Mouse (Mus musculus) urinary bladder, postnatal 4 days (tissue): Measurements from ENCODE around the gene Fgf4.

ENCODE experiments used
- DNase-seq, 2 experiments: peaks; one replicate each; pipeline ENCODE4 v3.0.0; 2021 to 2022; ENCODE audit warnings: low spot score in 2 of 2

Gene Fgf4

DNA sequence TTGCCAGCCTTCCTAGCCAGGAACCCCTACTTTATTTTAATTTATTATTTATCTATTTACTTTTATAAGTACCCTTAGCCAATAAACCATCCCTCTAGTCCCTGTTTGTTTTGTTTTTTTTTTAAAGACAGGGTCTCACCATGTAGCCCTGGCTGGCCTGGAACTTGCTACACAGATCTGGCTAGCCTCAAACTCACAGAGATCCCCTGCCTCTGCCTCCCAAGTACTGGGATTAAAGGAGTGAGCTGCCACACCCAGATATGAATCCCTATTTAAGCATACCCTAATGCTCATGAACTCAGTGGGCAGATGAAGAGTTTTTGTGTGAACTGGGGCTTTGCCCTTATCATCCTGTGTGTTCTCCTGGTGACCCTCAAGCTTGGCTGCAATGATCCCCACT lies at the start of gene Fgf4:
Gene Fgf4 (plus strand): TSS at position 301 of the 400 bp plus-strand sequence.
- no peak for DNase-seq

DNA sequence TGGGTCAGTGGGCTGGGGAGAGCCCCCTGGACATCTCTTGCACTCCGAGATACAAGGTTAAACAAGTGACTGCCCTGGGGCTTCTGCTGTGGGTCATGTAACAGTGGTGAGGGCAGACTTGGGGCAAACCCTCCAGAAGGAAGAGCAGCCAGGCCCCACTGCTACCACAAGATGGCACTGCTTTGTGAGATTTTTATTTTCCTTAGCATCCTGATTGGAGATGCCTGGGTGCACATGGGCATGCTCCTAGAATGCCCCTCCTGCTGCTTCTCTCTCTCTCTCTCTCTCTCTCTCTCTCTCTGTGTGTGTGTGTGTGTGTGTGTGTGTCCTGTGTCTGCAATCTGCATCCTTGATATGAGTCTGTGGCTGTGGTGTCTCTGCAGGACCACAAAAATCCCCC lies 48.7 kb upstream of the Fgf4 start:
- DNase-seq = no peak

DNA sequence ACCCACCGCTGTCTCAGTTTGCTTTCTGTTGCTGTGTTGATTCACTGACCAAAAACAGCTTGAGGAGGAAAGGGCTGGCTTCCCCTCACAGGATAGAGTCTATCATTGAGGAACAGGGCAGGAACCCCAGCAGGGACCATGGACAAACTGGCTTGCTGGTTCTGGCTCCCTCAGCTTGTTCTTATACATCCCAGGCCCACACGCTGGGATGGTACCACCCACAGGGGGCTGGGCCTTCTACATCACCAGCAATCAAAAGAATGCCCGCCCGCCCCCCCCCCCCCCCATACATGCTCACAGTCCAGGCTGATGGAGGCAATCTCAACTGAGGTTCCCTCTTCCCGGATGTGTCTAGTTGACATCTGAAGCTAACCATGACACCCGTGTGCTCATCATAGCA lies 40.1 kb upstream of the Fgf4 start:
- no peak for DNase-seq

DNA sequence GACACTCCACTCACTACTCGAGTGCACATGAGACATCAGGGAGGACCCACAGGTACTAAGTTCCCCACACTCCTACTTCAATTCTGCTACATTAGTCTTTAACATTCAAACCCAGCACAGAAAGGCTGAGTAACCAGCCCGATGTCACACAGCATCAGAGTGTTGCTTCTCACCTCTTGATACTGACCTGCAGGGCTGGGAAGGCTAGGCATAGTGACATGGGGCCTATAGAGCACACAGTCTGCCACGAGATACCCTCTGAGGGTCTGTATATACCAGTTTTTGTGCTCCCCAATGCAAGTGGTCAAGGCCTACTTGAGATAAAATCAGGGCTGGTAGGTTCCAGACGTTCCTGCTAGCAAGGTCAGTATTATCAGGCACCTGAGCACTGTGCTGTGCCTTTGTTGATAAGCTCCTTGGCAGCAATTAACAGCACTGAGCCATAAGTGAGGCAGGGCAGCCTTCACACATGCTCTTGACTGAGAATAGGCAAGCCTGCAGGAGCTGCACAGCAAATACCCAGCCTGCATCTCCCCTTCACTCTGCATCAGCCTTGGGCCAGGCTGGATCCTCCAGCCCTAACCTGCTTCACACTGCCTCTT lies 39.1 kb upstream of the Fgf4 start:
- DNase-seq = no peak

DNA sequence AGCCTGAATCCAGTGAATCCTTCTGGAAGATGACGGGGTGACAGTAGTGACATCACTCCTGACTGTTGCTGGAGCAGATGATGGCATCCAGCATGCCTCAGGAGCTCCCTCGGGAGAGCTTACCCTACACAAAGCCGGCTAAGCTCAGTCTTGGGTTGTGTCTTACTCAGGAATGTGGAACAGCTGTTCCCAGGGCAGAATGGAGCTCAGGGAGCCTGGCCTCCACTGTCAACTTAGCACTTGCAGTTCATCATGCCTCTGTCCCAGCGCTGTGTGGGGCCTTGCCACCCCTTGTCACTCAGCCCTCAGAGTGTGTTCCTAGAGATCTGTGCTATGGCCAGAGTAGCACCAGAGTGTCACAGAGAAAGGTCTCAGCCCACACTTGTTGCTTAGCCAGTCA lies 35.6 kb upstream of the Fgf4 start:
- DNase-seq = no peak

DNA sequence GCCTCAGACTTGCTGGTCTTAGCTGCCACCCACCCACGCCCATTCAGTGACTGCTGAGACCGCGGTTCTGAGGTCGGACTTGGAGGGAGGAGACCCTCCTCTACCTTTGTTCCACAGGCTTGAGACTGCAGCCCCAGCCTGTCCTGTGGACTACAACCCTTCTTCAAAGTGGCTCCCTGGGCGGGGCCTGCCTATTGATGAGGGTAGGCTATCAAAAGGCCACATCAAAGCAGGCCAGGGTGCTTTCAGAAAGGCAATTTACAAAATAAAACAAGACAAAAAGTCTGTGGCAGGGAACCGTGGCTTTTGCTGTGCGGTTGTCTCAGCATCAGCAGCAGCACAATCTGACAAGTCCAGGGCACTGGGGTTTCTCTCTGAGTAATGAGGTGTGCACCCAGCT lies 25.3 kb upstream of the Fgf4 start:
- DNase-seq = no peak

DNA sequence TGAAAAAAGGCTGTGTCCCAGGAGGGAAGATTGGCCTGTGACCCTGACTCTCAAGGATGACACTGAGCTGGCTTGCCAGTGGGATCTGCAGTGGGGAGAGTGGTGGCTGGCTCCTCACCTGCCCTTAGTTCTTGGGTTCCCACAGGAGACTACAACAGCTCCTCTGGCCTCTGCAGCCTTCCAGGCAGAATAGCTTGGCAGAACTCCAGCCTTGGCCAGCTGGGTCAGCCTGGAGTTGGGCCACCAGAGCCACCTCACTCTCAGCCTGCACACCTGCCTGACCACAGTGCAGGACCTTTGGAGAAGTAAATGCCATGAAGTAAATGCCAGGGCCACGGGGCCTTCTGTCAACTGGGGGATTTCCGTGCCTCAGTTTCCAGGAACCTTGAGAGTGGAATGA lies 23.2 kb upstream of the Fgf4 start:
- DNase-seq = no peak

DNA sequence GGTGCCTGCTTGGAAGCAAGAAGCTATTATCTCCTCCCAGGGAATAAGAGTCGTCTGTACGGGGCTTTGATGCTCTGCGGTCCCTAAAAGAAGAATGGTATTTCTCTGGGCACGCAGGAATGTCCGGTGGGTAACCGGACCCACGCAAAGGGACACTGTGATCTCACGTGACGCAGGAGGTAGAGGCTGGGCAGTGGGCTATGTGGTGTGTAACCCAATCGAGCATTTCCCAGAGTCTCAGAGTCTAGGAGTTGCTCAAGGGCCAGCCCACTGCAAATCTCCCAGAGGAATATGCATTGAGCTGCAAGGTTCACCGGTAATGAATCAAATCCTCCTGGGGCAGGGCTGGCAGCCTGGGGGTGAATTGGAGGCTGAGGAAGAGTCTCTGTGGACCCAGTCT lies 18.8 kb upstream of the Fgf4 start:
- DNase-seq = no peak

DNA sequence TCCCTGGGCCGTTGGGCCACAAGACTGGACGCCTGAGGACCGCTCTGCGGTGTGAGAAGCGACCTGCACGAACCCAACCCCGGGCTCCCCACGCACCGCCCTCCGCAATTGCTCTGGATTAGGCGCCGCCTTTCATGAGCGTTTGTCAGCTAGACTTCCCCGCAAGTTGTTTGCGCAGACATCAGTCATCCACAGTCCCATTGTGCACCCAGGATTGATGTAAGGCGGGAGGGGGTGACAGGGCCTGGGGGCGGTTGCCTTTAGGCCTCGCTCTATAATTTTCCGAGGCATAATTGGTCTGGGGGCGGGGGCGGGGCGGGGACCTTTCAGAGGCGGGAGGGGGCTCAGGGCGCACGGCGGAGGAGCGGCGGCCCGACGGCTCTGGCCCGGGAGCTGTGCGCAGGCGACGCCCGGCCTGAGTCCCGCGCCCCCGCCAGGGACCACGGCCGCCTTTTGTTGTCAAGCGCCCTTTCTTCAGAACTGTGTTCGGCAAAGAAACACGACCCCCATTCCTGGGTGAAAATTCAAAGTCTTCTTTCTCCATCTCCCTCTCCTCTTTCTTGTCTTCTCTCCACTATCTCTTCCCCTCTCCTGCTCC lies 9.2 kb upstream of the Fgf4 start, which contains the start of gene Fgf3:
Gene Fgf3 (plus strand): TSS at position 193 of the 598 bp plus-strand sequence.
- DNase-seq = no peak

DNA sequence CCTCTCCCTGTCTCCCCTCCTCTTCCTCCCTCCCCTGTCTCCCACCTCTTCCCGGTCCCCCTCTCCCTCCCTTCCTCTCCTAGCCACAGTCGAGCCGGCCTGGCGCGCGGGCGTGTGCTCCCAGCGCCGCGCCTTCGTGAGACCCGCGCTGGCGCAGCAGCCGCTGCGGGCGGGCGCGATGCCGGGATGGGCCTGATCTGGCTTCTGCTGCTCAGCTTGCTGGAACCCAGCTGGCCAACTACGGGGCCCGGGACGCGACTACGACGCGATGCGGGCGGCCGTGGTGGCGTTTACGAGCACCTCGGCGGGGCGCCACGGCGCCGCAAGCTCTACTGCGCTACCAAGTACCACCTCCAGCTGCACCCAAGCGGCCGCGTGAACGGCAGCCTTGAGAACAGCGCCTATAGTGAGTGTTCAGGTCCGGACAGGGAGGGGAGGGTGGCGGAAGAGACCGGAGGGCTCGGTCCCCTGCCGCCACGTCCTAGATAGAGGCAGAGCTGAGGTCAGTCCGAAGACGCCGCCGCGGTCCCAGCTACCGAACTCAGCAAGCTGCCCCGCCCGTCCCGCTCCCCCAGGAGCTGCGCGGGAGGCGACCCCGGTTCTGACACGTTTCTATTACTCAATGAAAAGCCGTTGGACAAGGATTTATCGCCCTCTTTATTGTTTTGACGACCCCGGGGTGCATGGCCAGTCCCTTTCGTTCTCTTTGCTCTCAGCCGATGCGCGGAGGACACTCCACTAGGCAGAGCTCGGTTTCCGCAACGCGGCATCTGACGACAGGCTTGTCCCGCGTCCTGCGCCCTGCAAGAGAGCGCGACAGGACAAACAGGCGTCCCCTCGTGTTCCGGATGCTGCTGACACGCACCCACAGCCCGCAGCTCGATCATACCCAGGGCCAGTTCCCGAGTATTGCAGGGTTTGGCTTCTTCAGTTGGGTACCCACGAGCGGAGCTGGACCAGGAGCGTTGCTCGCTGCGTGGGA lies 8.4 kb upstream of the Fgf4 start:
- DNase-seq = no peak

DNA sequence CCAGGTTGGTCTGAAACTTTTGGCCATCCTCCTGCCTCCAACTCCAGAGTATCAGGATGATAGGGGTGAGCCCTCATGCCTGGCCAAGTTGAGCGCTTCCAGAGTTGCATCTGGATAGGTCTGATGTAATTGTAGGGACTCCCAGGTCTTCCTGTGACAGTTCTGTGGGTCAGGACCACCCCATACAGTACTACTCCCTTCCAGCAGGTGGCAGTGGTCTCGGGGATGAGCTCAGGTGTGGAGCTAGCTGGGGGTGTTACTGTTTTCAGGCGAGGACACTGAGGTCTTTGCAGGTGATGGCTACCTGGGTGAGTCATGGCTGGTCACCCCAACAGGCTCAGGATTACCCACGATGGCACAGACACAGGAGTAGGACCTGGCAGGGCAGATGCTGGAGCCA lies 1.0 kb upstream of the Fgf4 start:
- no peak for DNase-seq

DNA sequence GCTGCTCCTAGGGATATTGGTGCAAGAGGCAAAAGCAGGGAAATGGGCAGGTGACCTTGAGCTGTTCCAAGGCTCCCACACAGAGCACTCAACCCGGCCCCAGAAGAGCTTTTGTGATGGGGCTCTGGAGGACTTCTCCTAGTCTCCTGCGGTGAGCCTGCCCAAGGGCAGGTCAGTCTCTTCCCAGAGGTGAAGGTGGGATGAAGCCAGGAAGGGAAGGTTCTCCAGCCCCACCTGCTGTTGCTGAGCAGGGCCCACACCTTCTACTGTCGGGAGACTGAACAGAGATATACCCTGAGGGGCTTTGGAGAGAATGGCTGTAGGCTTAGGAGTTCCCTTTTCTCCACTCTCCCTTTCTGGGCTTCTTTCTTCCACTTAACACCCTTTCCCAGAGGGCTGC lies 4.2 kb downstream of the Fgf4 start:
- DNase-seq = no peak

DNA sequence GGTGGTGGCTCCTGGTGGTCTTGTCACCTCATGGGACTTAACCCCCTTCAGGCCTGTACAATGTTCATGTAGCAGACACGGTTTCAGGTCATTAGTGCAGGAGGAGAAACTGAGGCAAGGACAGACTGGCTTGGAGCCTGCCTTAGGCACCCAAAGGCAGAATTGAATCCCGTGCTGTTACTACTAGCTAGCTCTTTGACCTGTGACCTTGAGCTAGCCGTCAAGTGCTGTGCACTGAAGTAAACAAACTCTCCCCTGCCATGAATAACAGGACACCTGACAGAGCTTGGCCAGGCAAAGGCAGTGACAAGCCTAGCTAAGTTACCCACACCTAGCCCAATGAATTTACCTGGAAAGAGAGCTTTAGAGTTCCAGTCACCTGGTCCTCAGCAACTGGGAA lies 7.8 kb downstream of the Fgf4 start:
- DNase-seq = no peak

DNA sequence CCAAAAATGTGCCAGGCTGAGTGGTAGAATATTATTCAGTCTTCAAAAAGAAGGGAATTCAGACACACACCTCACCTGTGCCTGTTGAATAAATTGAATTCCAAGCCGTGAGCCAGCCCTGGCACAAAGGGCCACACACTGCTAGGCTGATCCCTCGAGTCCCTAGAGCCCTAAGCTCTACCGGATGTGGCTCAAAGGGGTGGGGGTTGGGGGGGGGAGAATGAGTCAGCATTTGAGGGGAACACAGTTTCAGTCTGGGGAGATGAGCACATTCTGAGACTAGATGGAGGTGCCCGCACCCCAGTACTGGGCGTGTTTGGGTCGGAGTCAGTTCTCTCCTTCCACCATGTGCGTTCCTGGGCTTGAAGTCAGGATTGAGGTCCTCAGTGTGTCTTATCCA lies 10.0 kb downstream of the Fgf4 start:
- no peak for DNase-seq

DNA sequence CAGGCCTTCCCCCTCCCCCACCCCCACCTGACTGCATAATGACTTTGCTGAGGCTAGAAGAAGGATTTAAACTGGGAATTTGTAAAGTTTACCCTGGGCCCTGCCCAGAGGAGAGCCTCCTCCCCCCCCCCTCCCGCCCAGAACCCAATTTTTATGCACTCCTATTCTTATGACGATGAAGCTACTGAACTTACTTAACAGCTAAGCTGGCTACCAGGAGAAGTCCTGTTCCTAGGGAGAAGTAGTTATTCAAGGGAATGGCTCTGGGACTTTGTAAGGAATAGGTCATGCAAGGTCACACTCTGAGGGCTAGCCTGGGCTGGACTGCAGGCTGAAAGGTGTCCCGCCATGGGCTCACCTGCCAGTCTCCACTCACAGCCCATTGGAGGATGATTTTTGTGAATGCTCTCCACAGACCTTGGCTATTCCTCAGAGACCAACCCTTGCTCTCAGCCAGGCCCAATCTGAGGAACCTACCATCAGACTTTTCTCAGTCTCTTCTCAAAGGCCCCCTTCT lies 10.7 kb downstream of the Fgf4 start:
- no peak for DNase-seq

DNA sequence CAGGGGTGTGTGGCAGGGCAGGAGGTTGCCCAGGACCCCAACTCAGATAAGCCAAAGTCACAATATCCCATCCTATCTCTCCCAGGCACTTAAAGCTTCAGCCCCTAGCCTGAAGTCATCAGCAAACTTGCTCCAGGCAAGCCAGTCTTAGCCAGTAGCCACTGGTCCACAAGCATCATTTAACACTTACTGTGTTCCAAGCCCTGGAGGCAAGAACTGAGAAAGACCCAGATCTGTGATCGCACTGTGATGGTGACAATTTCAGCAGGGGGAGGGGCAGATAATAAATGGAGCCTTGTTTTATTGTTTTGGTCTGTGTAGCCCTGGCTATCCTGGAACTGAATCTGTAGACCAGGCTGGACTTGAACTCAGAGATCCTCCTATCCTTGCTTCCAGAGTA lies 11.5 kb downstream of the Fgf4 start:
- no peak for DNase-seq

DNA sequence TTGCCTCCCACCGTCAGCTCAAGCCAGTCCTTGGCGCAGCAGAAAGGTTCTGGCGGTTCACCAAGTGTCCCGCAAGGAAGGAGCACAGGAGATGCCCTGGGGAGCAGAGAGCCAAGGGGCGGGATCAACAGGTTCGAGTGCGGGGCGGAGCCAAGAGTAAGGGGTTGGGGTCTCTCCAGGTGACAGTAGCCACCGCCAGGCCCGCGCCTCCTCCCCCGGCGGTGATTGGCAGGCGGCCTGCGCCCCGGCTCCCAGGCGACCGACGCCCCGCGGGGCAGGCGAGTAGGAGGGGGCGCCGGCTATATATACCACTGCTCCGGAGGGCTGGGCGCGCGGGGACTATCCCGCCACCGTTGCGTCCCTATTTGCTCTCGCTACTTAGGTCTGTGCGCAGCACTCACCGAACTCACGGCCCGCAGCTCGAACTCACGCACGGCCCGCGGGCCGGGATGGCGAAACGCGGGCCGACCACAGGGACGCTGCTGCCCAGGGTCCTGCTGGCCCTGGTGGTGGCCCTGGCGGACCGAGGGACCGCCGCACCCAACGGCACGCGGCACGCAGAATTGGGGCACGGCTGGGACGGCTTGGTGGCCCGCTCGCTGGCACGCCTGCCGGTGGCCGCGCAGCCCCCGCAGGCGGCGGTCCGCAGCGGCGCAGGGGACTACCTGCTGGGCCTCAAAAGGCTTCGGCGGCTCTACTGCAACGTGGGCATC lies 14.0 kb downstream of the Fgf4 start:
- no peak for DNase-seq

DNA sequence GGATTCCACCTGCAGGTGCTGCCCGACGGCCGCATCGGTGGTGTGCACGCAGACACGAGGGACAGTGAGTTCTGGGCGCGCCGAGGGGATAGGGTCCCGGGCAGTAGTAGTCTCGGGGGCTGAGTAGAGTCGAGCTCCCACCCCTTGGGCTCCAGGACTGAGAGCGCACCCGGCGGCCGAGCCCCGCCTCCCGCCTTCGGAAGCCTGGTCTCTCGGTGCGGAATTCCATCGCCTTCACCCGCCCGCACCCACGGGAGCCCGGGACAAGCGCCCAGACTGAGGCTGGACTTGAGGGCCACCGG lies 14.6 kb downstream of the Fgf4 start:
- no peak for DNase-seq

DNA sequence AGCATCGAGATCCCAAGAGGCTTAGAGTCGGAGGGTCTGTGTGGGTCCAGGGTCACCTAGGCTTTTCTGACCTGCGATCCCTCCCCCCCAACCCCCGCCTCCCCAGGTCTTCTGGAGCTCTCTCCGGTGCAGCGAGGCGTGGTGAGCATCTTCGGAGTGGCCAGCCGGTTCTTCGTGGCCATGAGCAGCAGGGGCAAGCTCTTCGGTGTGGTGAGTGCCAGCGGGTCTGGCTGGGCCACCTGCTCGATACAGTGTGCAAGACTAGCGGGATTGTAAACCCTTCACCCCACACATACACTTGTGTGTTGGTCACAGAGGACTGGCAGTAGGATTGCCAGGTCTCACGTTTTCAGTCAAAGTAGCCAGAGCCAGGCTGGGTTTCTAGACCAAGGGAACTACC lies 15.0 kb downstream of the Fgf4 start:
- DNase-seq = no peak

DNA sequence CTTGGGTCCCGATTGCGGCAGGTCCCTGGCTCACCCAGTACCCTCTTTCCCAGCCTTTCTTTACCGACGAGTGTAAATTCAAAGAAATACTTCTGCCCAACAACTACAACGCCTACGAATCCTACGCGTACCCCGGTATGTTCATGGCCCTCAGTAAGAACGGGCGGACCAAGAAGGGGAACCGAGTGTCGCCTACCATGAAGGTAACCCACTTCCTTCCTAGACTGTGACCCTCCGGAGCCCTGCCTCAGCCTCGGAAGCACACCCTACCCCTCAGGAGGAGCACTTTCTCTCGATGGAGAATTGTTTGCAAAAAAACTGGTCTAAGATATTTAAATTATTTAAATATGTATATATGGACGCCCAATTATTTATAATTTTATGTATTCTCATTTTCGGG lies 15.5 kb downstream of the Fgf4 start:
- DNase-seq = no peak

DNA sequence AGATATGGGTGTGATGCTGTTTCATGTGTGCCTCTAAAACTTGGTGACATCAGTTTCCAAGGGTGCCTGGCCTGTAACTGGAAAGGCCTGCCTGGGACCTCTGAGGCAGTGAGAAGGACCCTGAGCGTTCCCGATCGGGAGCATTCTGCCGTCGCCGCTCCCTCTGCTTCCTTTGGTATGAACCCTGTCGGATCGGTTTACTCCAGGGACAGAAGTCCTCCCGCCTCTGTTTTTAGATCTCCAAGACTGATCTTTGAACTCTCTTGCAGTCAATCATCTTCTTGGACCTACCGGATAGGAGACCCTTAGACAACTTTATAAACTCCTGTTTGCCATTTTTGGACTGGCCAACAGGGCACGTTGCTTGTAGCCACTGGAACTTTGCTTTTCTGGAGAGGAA lies 16.0 kb downstream of the Fgf4 start:
- no peak for DNase-seq

DNA sequence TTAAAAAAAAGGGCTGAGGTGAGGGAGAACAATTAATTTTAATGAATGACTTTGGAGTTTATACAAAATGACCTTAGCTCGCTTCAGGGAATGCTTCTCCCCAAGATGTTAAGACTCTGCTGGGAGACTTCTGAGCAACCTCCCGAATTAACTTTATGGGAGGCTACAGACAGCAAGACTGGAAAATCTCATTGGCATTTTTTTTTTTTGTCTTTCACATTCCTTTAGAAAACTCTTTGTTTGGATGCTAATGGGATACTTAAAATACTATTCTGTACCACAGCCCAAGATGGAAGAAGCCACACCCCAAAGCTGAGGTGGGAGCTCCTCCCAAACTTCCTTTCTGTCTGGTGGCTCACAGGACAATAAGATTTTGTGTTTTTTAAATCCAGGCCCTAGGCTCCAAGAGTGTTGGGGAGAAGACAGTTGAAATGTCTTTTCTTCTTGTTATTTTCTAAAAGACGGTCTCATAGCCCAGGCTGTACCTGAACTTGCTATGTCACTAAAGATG lies 17.0 kb downstream of the Fgf4 start:
- DNase-seq = no peak
